Mouse (Mus musculus) heart, postnatal 0 days (tissue): ENCODE data around the gene Rbm47. TPM values are rescaled to one million over a fixed set of nuclear protein-coding genes. Genes with fewer than 3 reads are reported as not detected.
A peak's percentile ranks its signal among the peaks of the same experiment; 100 is the strongest.
"Not testable (repeated sequence)": the region's sequence is repeated elsewhere in the genome, so short reads cannot be mapped to it uniquely, and the experiment has no call there.

Experiments
- ATAC-seq: fragments of 200-750 bp; cut with Nextera tagmentation; 2 replicates; pipeline ENCODE4 v1.8.0; 2017; ENCODE audit warnings: low read depth, moderate number of reproducible peaks, moderate library complexity; ENCODE audit not compliant: insufficient read depth
- DNase-seq: peaks from one replicate; pipeline ENCODE4 v3.0.0-alpha.2; 2016; ENCODE audit warnings: low spot score
- H3K27ac ChIP-seq: fragments of 300-500 bp; sonication (generic); 2 replicates; pipeline ENCODE4 v1.5.1; 2014; ENCODE audit warnings: low read depth, mild to moderate bottlenecking
- H3K27me3 ChIP-seq: fragments of 300-500 bp; sonication (generic); 2 replicates; pipeline ENCODE4 v1.6.1; 2014; ENCODE audit warnings: low read length, mixed read lengths; ENCODE audit not compliant: control insufficient read depth, insufficient read depth
- H3K36me3 ChIP-seq: fragments of 300-500 bp; sonication (generic); replicated peaks from 2 replicates; pipeline ENCODE4 v1.6.1; 2014; ENCODE audit warnings: low read length, mixed read lengths; ENCODE audit not compliant: control insufficient read depth, insufficient read depth
- H3K4me1 ChIP-seq: fragments of 300-500 bp; sonication (generic); 2 replicates; pipeline ENCODE4 v1.6.1; 2014; ENCODE audit warnings: antibody characterized with exemption; ENCODE audit not compliant: control insufficient read depth, insufficient read depth
- H3K4me2 ChIP-seq: fragments of 300-500 bp; sonication (generic); 2 replicates; pipeline ENCODE4 v1.6.1; 2014; ENCODE audit warnings: low read depth, mild to moderate bottlenecking, low read length, moderate library complexity
- H3K4me3 ChIP-seq: fragments of 300-500 bp; sonication (generic); 2 replicates; pipeline ENCODE4 v1.5.1; 2014; ENCODE audit warnings: low read depth, low read length
- H3K9ac ChIP-seq: fragments of 300-500 bp; sonication (generic); replicated peaks from 2 replicates; pipeline ENCODE4 v1.6.1; 2014; ENCODE audit warnings: low read depth, low read length, mixed read lengths
- H3K9me3 ChIP-seq: fragments of 300-500 bp; sonication (generic); replicated peaks from 2 replicates; pipeline ENCODE4 v1.6.1; 2016; ENCODE audit warnings: low read length; ENCODE audit not compliant: control insufficient read depth
- CTCF ChIP-seq: IDR thresholded peaks from 2 replicates; pipeline ENCODE4 v1.5.1; 2016; ENCODE audit warnings: antibody characterized with exemption, control low read depth, low read depth
- EP300 ChIP-seq: IDR thresholded peaks from 2 replicates; pipeline ENCODE4 v1.6.1; 2016; ENCODE audit warnings: antibody characterized with exemption, low read depth
- WGBS: fragments of 180-500 bp; shearing (Covaris S2); extraction: QIAGEN DNeasy Blood & Tissue Kit; methylation state at CpG from one replicate; pipeline ENCODE4 v1.1.7; 2014; 5-methylcytosine and 5-hydroxymethylcytosine counted together
- polyA plus RNA-seq: library from polyadenylated mRNA; unstranded; fragments of >200 nt; fragmentation: Nextera tagmentation; extraction: Ambion mirVana; gene quantifications from 2 replicates; pipeline ENCODE4 v1.2.1, GENCODE M21; 2015
- total RNA-seq: library from RNA; depleted of rRNA; stranded (reverse); fragments of >200 nt; gene quantifications from 2 replicates; pipeline ENCODE4 v1.2.3, GENCODE M21; 2014; ENCODE audit warnings: low replicate concordance

Rbm47 gene
- total and polyA plus RNA-seq, 2 experiments from 2014 or later = 1.1 to 11.2 TPM

GRCm38 (mm10) chr5:66191185-66191503, 18.2 kb upstream of the Rbm47 start:
- Histone ChIP-seq H3K36me3 (no peaks in the 10 kb centered on the region), H3K9me3 (no peaks in the 10 kb centered on the region), H3K4me3 (no peak overlapping the region), H3K9ac (no peak overlapping the region), H3K27ac (no peak overlapping the region), H3K4me2 (no peak overlapping the region), H3K27me3 (no peaks in the 10 kb centered on the region), H3K4me1 (no peaks in the 10 kb centered on the region)
- ATAC-seq (no peak), DNase-seq (no peak)
- WGBS = 75% methylated on average over 7 of the region's 7 CpGs
- no peak for TF ChIP-seq EP300
- TF ChIP-seq CTCF = no peak

- no peak overlapping the region for H3K27ac ChIP-seq
- no peak for ATAC-seq
- H3K4me1 ChIP-seq = no peaks in the 10 kb centered on the region
- no peak overlapping the region for H3K4me2 ChIP-seq
- DNase-seq = no peak
- 69% methylated on average over 16 of the region's 16 CpGs for WGBS
- TF ChIP-seq CTCF = no peak
- TF ChIP-seq EP300 = no peak
- no peaks in the 10 kb centered on the region for H3K9me3 ChIP-seq
- H3K36me3 ChIP-seq = no peaks in the 10 kb centered on the region
- no peak overlapping the region for H3K4me3 ChIP-seq
- H3K27me3 ChIP-seq = no peaks in the 10 kb centered on the region
- H3K9ac ChIP-seq = no peak overlapping the region
Measured at GRCm38 (mm10) chr5:66190481-66191184, 17.7 kb upstream of the Rbm47 start.

GRCm38 (mm10) chr5:66188591-66188990, 15.7 kb upstream of the Rbm47 start:
- H3K27ac ChIP-seq, H3K4me3 ChIP-seq, H3K4me2 ChIP-seq, H3K27me3 ChIP-seq, DNase-seq, ATAC-seq, H3K9ac ChIP-seq, H3K9me3 ChIP-seq, H3K36me3 ChIP-seq, H3K4me1 ChIP-seq: not testable (repeated sequence)
- 86% methylated on average over 6 of the region's 7 CpGs for WGBS

- Histone ChIP-seq H3K36me3 (no peaks in the 10 kb centered on the region), H3K4me3 (no peak overlapping the region), H3K9ac (no peak overlapping the region), H3K4me2 (no peak overlapping the region), H3K9me3 (no peaks in the 10 kb centered on the region), H3K27ac (peak overlapping the region; percentile 28; the same call in 1 of the 2 replicates), H3K4me1 (no peaks in the 10 kb centered on the region), H3K27me3 (no peaks in the 10 kb centered on the region)
- ATAC-seq = no peak; the same call in 1 of the 2 replicates
- no peak for TF ChIP-seq CTCF
- TF ChIP-seq EP300 = no peak
- 30% methylated on average over 3 of the region's 3 CpGs for WGBS
- DNase-seq = no peak
Measured at GRCm38 (mm10) chr5:66182156-66182555, 9.2 kb upstream of the Rbm47 start.

GRCm38 (mm10) chr5:66174160-66174837, 1.4 kb upstream of the Rbm47 start:
- Histone ChIP-seq H3K4me2 (no peak overlapping the region), H3K9ac (no peak overlapping the region), H3K9me3 (0 out of 2 replicates have a peak, but pooled peaks cover 3% of the 10 kb centered on the region), H3K4me1 (no peaks in the 10 kb centered on the region), H3K27me3 (no peaks in the 10 kb centered on the region), H3K27ac (no peak overlapping the region), H3K36me3 (no peaks in the 10 kb centered on the region), H3K4me3 (no peak overlapping the region)
- DNase-seq (no peak), ATAC-seq (no peak)
- WGBS = 59% methylated on average over 23 of the region's 23 CpGs
- TF ChIP-seq CTCF = no peak
- no peak for TF ChIP-seq EP300

- no peak overlapping the region for H3K4me2 ChIP-seq
- no peak for DNase-seq
- ATAC-seq = no peak
- TF ChIP-seq CTCF (no peak), EP300 (no peak)
- no peaks in the 10 kb centered on the region for H3K36me3 ChIP-seq
- H3K9me3 ChIP-seq = no peaks in the 10 kb centered on the region
- WGBS = 79% methylated on average over 9 of the region's 9 CpGs
- H3K4me1 ChIP-seq = peaks cover 11% of the 10 kb centered on the region
- no peak overlapping the region for H3K9ac ChIP-seq
- H3K27me3 ChIP-seq = no peaks in the 10 kb centered on the region
- H3K4me3 ChIP-seq = no peak overlapping the region
- H3K27ac ChIP-seq = no peak overlapping the region
Measured at GRCm38 (mm10) chr5:66170591-66170990, 2.3 kb downstream of the Rbm47 start.
